Mouse (Mus musculus) liver, adult 2 months (tissue): Measurements from ENCODE around the gene Gm11037.

Source experiments
- CTCF ChIP-seq: fragments of 200-500 bp; IDR thresholded peaks from 2 replicates; pipeline ENCODE4 v1.5.1; 2011; ENCODE audit warnings: low read depth, low read length, control low read depth
- POLR2A ChIP-seq: fragments of 200-500 bp; IDR thresholded peaks from 2 replicates; pipeline ENCODE4 v1.6.1; 2011; ENCODE audit warnings: low read length, control low read depth; ENCODE audit not compliant: insufficient read depth; ENCODE audit errors: extremely low read depth

DNA sequence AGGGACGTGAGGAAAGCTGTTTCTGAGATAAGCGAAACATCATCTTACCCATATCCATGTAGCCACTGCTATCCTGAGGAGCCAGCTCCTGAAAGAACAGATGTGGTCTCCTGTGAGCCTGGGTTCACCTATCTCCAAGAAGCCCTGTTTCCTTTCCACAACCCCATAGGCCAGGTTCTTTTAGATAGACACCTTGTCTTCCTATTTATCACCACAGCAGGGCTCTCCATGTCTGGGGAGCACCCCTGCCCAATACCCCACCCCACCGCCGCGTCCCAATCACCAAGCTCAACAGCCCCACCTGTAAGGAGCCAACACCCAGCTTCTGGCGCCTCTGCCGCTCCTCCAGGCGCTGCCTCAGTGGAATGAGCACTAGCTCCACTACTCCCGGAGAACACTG, 39.0 kb downstream of the Gm11037 start:
- no peak for TF ChIP-seq CTCF
- no peak for TF ChIP-seq POLR2A
